9 mouse cellular contexts compared by ENCODE assay signal in the genomic region with DNA sequence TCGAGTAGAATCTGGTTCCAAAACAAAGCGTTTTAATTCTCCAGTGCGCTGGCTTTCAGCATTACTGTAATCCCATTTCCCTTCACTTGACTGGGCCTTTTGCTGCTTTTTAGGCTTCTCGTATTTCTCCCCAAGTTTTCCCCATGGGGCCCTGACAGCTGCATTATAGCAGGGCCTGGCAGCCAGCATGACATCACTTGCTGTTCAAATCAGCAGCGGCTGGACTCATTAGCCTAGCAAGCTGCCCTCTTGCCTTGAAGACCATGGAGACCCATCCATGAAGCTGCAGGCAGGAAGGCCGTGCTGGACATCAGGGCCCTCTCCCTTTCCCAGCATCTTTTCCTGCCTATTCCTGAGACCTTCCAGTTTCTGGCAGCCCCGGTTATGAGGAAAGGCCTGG.
A peak's percentile ranks its signal among the peaks of the same experiment; 100 is the strongest.
DNase-seq lines count a peak whose midpoint lies in the region; ATAC-seq and TF ChIP-seq lines count a peak whose summit lies in the region.
"Had no signal": no experiment of that assay in that cellular context is flagged by ENCODE, and none has a peak within 500 bp of the region (broad histone marks: within the 10 kb centered on the region; RNA-seq: fewer than 3 reads in every experiment).

No protein-coding gene starts in this region.

- H3K9me3 ChIP-seq in kidney, postnatal 0 days (replicated peaks; ENCODE audit: low read length), result no peaks in the 10 kb centered on the region
- H3K9me3 ChIP-seq in embryonic facial prominence, embryonic 12.5 days, result no peaks in the 10 kb centered on the region
- H3K9me3 ChIP-seq in hindbrain, embryonic 11.5 days (ENCODE audit: control insufficient read depth, low read length), result no peaks in the 10 kb centered on the region
- H3K9me3 ChIP-seq: neural tube, embryonic 12.5 days had no signal

- no peaks in the 10 kb centered on the region for H3K27me3 ChIP-seq in kidney, postnatal 0 days (ENCODE audit: insufficient read depth, low read length)
- no peaks in the 10 kb centered on the region for H3K27me3 ChIP-seq in kidney, adult 2 months (replicated peaks; ENCODE audit: control insufficient read depth, insufficient read depth, low read length)
- no peaks in the 10 kb centered on the region for H3K27me3 ChIP-seq in embryonic facial prominence, embryonic 12.5 days
- no peaks in the 10 kb centered on the region for H3K27me3 ChIP-seq in hindbrain, embryonic 11.5 days (ENCODE audit: control insufficient read depth, insufficient read depth, low read length)
- no peaks in the 10 kb centered on the region for H3K27me3 ChIP-seq in myocyte (ENCODE audit: control insufficient read depth, insufficient read depth, insufficient read length)
- H3K27me3 ChIP-seq: neural tube, embryonic 12.5 days had no signal

- 28% methylated on average over 7 of the region's 7 CpGs for WGBS in kidney, postnatal 0 days
- WGBS in kidney, adult 2 months, result 47% methylated on average over 7 of the region's 7 CpGs
- 19% methylated on average over 7 of the region's 7 CpGs for WGBS in embryonic facial prominence, embryonic 12.5 days
- WGBS in hindbrain, embryonic 11.5 days, result 39% methylated on average over 7 of the region's 7 CpGs

- peaks cover 5% of the 10 kb centered on the region; the same call in 1 of the 2 replicates for H3K4me1 ChIP-seq in kidney, postnatal 0 days (replicated peaks; ENCODE audit: insufficient read depth, low read length)
- H3K4me1 ChIP-seq in kidney, adult 2 months (ENCODE audit: control insufficient read depth, insufficient read depth, low read length), result no peaks in the 10 kb centered on the region
- peaks cover 21% of the 10 kb centered on the region for H3K4me1 ChIP-seq in embryonic facial prominence, embryonic 12.5 days
- peaks cover 2% of the 10 kb centered on the region; the same call in 1 of the 2 replicates for H3K4me1 ChIP-seq in hindbrain, embryonic 11.5 days (replicated peaks; ENCODE audit: control insufficient read depth, insufficient read depth, low read length)

- no peak for ATAC-seq in kidney, postnatal 0 days (replicated peaks; ENCODE audit: low FRiP score, low read depth)
- ATAC-seq in embryonic facial prominence, embryonic 12.5 days (ENCODE audit: insufficient number of reproducible peaks, insufficient read depth, low FRiP score, low TSS enrichment), result peak; percentile 41
- peak; percentile 49; the same call in 1 of the 2 replicates for ATAC-seq in hindbrain, embryonic 11.5 days (ENCODE audit: low FRiP score)

- no peak overlapping the region for H3K27ac ChIP-seq in kidney, postnatal 0 days
- H3K27ac ChIP-seq in kidney, adult 2 months (ENCODE audit: insufficient read depth, low read depth, low read length), result no peak overlapping the region
- H3K27ac ChIP-seq in embryonic facial prominence, embryonic 12.5 days, result peak overlapping the region; percentile 72
- peak overlapping the region; percentile 63 for H3K27ac ChIP-seq in hindbrain, embryonic 11.5 days (ENCODE audit: low read depth, low read length)
- H3K27ac ChIP-seq: neural tube, embryonic 12.5 days had no signal

- no peak overlapping the region for H3K4me2 ChIP-seq in kidney, postnatal 0 days (ENCODE audit: low read length)
- no peak overlapping the region for H3K4me2 ChIP-seq in embryonic facial prominence, embryonic 12.5 days (replicated peaks)
- H3K4me2 ChIP-seq in hindbrain, embryonic 11.5 days (replicated peaks; ENCODE audit: low read depth, low read length), result no peak overlapping the region
- peak overlapping the region; percentile 0 for H3K4me2 ChIP-seq in myocyte (ENCODE audit: low read depth)
- H3K4me2 ChIP-seq: neural tube, embryonic 12.5 days had no signal

- no peaks in the 10 kb centered on the region for H3K36me3 ChIP-seq in kidney, postnatal 0 days (ENCODE audit: insufficient read depth, low read length)
- H3K36me3 ChIP-seq in kidney, adult 2 months (ENCODE audit: control insufficient read depth, insufficient read depth, low read length), result no peaks in the 10 kb centered on the region
- no peaks in the 10 kb centered on the region for H3K36me3 ChIP-seq in embryonic facial prominence, embryonic 12.5 days
- H3K36me3 ChIP-seq in hindbrain, embryonic 11.5 days (ENCODE audit: control insufficient read depth, insufficient read depth, low read length), result no peaks in the 10 kb centered on the region
- no peaks in the 10 kb centered on the region for H3K36me3 ChIP-seq in myocyte (ENCODE audit: control insufficient read depth, insufficient read depth)
- H3K36me3 ChIP-seq: neural tube, embryonic 12.5 days had no signal

- no peaks in the 10 kb centered on the region for H3K79me2 ChIP-seq in myocyte (ENCODE audit: control insufficient read depth, insufficient read depth)

- H3K4me3 ChIP-seq in kidney, postnatal 0 days (replicated peaks; ENCODE audit: low read depth, low read length), result no peak overlapping the region
- H3K4me3 ChIP-seq in kidney, adult 2 months (ENCODE audit: insufficient read depth, low read depth, low read length), result no peak overlapping the region
- H3K4me3 ChIP-seq in embryonic facial prominence, embryonic 12.5 days, result no peak overlapping the region
- no peak overlapping the region for H3K4me3 ChIP-seq in hindbrain, embryonic 11.5 days (ENCODE audit: low read depth, low read length)
- no peak overlapping the region for H3K4me3 ChIP-seq in myocyte
- H3K4me3 ChIP-seq: neural tube, embryonic 12.5 days had no signal

- no peak overlapping the region for H3ac ChIP-seq in myocyte (ENCODE audit: control insufficient read depth, insufficient read length)

- H3K9ac ChIP-seq in kidney, postnatal 0 days (ENCODE audit: low read depth, low read length), result no peak overlapping the region
- H3K9ac ChIP-seq in embryonic facial prominence, embryonic 12.5 days, result no peak overlapping the region
- peak overlapping the region; percentile 2; the same call in 1 of the 2 replicates for H3K9ac ChIP-seq in hindbrain, embryonic 11.5 days (ENCODE audit: low read depth, low read length)
- H3K9ac ChIP-seq: neural tube, embryonic 12.5 days had no signal

- peak; percentile 78 for DNase-seq in kidney, postnatal 0 days (ENCODE audit: low spot score)
- DNase-seq in kidney, adult 2 months, result no peak
- DNase-seq in hindbrain, embryonic 11.5 days (ENCODE audit: low spot score), result peak; percentile 61
- DNase-seq in adipocyte (ENCODE audit: low spot score), result no peak
- DNase-seq in spleen, postnatal 14 days (ENCODE audit: low spot score in 2 of 2), result no peak
- DNase-seq in right cerebral cortex, adult 2 months (ENCODE audit: low spot score in 2 of 2), result no peak

- TF ChIP-seq CTCF in kidney, postnatal 0 days (IDR thresholded peaks at IDR 0.05; ENCODE audit: low read depth), result no peak
- no peak for TF ChIP-seq CTCF in kidney, adult 2 months (conservative IDR thresholded peaks at IDR 0.05; ENCODE audit: insufficient read depth, insufficient read length, low read depth, low read length)

- TF ChIP-seq POLR2A in kidney, adult 2 months (IDR thresholded peaks at IDR 0.05; ENCODE audit: low read depth, low read length), result no peak
- no peak for TF ChIP-seq POLR2A in myocyte (IDR thresholded peaks at IDR 0.05; ENCODE audit: insufficient read length, low read depth)

TF ChIP-seq in myocyte, 11 proteins besides CTCF, POLR2A, EP300 and RAD21:
- TF ChIP-seq USF1 (IDR thresholded peaks at IDR 0.05; ENCODE audit: low read depth) (no peak), MYOG (IDR thresholded peaks at IDR 0.05; ENCODE audit: control insufficient read depth in 1 of 3, insufficient read depth in 1 of 3, insufficient read length in 2 of 3, low read depth in 2 of 3) (peak in 1 of 3 experiments; percentile 50)
TF ChIP-seq in myocyte: peak in this region for 1.

Comparison
In these comparisons a context has a peak if more than half of its experiments do, and no peak if none do; other contexts are left out.
1. DNase-seq: peak in kidney, postnatal 0 days (single experiment) and hindbrain, embryonic 11.5 days (single experiment); none in kidney, adult 2 months (single experiment), adipocyte (single experiment), spleen, postnatal 14 days (0 of 2) and right cerebral cortex, adult 2 months (0 of 2).
2. H3K27ac ChIP-seq: peak in embryonic facial prominence, embryonic 12.5 days (single experiment) and hindbrain, embryonic 11.5 days (single experiment); none in kidney, postnatal 0 days (single experiment) and kidney, adult 2 months (single experiment).